Mouse (Mus musculus) midbrain, embryonic 10.5 days (tissue): ENCODE measurements at regions not wholly inside any gene's neighbourhood (a gene's known extent, or its start where the extent isn't known, plus 50 kb on each side); places are given as distances from the start of the nearest gene placed in this dataset.

Experiments
- DNase-seq: peaks from one replicate; pipeline ENCODE4 v3.0.0-alpha.2; 2017; ENCODE audit warnings: low spot score
- H3K27ac ChIP-seq: fragments of 300-500 bp; sonication (generic); replicated peaks from 2 replicates; pipeline ENCODE4 v1.5.1; 2016; ENCODE audit warnings: mild to moderate bottlenecking
- H3K27me3 ChIP-seq: fragments of 300-500 bp; sonication (generic); 2 replicates; pipeline ENCODE4 v1.6.1; 2016; ENCODE audit warnings: low read depth, mild to moderate bottlenecking; ENCODE audit not compliant: poor library complexity, severe bottlenecking
- H3K36me3 ChIP-seq: fragments of 300-500 bp; sonication (generic); 2 replicates; pipeline ENCODE4 v1.6.1; 2016; ENCODE audit warnings: mild to moderate bottlenecking, moderate library complexity
- H3K4me1 ChIP-seq: fragments of 300-500 bp; sonication (generic); 2 replicates; pipeline ENCODE4 v1.6.1; 2016
- H3K4me3 ChIP-seq: fragments of 300-500 bp; sonication (generic); 2 replicates; pipeline ENCODE4 v1.5.1; 2016; ENCODE audit warnings: mild to moderate bottlenecking, moderate library complexity
- H3K9me3 ChIP-seq: fragments of 300-500 bp; sonication (generic); replicated peaks from 2 replicates; pipeline ENCODE4 v1.6.1; 2016; ENCODE audit warnings: mild to moderate bottlenecking
- WGBS: fragments of 180-500 bp; shearing (Covaris S2); methylation state at CpG from one replicate; pipeline ENCODE4 v1.1.7; 2016; 5-methylcytosine and 5-hydroxymethylcytosine counted together

DNA sequence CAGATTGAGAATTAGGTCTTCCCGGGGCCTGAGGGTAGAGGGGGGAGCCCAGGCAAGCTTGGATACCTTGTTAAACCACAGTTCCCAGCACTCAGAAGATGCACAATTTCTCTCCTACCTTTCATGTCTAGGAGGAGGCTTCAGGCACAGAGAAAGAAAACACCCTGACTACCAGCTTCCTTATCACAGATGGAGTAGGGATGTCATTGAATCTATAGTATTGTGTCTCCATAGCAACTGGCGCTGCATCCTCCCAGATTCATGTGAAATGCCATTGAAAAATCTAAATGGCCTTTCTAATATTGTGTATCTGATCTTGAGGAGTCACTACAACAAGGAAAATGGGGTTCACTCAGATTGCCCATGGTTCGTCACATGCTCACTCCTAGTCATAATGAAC, 88.8 kb upstream of the Zkscan2 start:
- no peaks in the 10 kb centered on the region for H3K36me3 ChIP-seq
- H3K27ac ChIP-seq, result no peak overlapping the region
- no peaks in the 10 kb centered on the region for H3K9me3 ChIP-seq
- 83% methylated on average over 3 of the region's 3 CpGs for WGBS
- DNase-seq, result no peak
- no peak overlapping the region for H3K4me3 ChIP-seq
- H3K4me1 ChIP-seq, result no peaks in the 10 kb centered on the region
- no peaks in the 10 kb centered on the region for H3K27me3 ChIP-seq

- no peak overlapping the region; the same call in 1 of the 2 replicates for H3K27ac ChIP-seq
- H3K4me3 ChIP-seq, result no peak overlapping the region
- no peaks in the 10 kb centered on the region for H3K36me3 ChIP-seq
- 37% methylated on average over 3 of the region's 3 CpGs for WGBS
- DNase-seq, result no peak
- no peaks in the 10 kb centered on the region for H3K9me3 ChIP-seq
- H3K4me1 ChIP-seq, result peaks cover 41% of the 10 kb centered on the region
- H3K27me3 ChIP-seq, result no peaks in the 10 kb centered on the region
Observed at GRCm38 (mm10) chr7:123573721-123574120, 73.5 kb upstream of the Zkscan2 start.

- peaks cover 41% of the 10 kb centered on the region for H3K4me1 ChIP-seq
- no peaks in the 10 kb centered on the region for H3K36me3 ChIP-seq
- H3K4me3 ChIP-seq, result no peak overlapping the region
- H3K9me3 ChIP-seq, result no peaks in the 10 kb centered on the region
- H3K27ac ChIP-seq, result no peak overlapping the region
- WGBS, result 48% methylated on average over 4 of the region's 4 CpGs
- no peaks in the 10 kb centered on the region for H3K27me3 ChIP-seq
- DNase-seq, result peak; percentile 28
Observed at GRCm38 (mm10) chr7:123572376-123572990, 72.2 kb upstream of the Zkscan2 start.

GRCm38 (mm10) chr7:123566264-123566663, 66.0 kb upstream of the Zkscan2 start:
- H3K4me1 ChIP-seq, result peaks cover 16% of the 10 kb centered on the region
- no peaks in the 10 kb centered on the region for H3K27me3 ChIP-seq
- H3K4me3 ChIP-seq, result no peak overlapping the region
- no peak for DNase-seq
- 53% methylated on average over 1 of the region's 1 CpGs for WGBS
- 0 out of 2 replicates have a peak, but pooled peaks cover 5% of the 10 kb centered on the region for H3K9me3 ChIP-seq
- H3K27ac ChIP-seq, result no peak overlapping the region
- no peaks in the 10 kb centered on the region for H3K36me3 ChIP-seq

DNA sequence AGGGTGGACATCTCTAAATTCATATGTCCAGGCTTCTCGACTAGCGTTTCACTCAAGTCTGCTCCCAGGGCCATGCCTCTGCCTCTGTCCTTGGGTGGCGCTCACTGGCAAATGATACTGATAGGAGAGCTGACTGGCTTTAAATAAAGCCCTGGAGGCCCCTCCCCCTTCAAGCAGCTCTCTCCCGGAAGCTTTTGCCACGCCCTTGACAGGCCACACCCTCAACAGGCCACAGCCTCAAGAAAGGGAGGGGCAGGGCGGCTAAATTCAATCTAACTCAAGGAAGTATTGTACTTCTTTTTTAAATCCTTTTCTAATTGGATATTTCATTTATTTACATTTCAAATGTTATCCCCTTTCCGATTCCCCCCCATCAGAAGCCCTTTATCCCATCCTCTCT, 59.3 kb upstream of the Zkscan2 start:
- no peak for DNase-seq
- WGBS, result 79% methylated on average over 7 of the region's 7 CpGs

More for the DNA sequence above, 59.3 kb upstream of the Zkscan2 start:
- Histone ChIP-seq H3K36me3 (no peaks in the 10 kb centered on the region), H3K27me3 (no peaks in the 10 kb centered on the region), H3K27ac (no peak overlapping the region), H3K9me3 (0 out of 2 replicates have a peak, but pooled peaks cover 5% of the 10 kb centered on the region), H3K4me3 (no peak overlapping the region), H3K4me1 (no peaks in the 10 kb centered on the region)
